21 mouse cellular contexts compared by ENCODE assay signal in the genomic region with DNA sequence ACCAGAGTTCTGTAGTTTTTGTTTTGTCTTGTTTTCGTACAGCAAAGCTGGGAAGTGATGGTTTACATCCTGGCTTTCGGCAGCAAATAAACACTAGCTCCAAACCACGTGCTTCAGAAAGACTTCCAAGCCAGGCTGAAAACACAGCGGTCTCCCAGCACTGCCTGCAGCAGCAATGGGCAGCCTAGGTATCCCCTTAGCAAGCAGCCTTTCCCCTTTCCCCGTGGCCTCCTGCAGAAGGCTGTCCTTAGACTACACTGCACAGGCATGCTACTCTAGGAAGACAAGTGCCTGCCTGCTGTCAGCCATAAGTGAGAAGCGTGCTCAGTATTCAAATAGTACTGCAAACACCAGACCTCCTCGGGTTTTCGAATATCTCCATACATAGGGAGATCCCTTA. TPM values are rescaled to one million over a fixed set of nuclear protein-coding genes. Genes with fewer than 3 reads are reported as not detected.
A peak's percentile ranks its signal among the peaks of the same experiment; 100 is the strongest.
DNase-seq lines count a peak whose midpoint lies in the region; ATAC-seq and TF ChIP-seq lines count a peak whose summit lies in the region.
"Had no signal": no experiment of that assay in that cellular context is flagged by ENCODE, and none has a peak within 500 bp of the region (broad histone marks: within the 10 kb centered on the region; RNA-seq: fewer than 3 reads in every experiment).

No protein-coding gene starts in this region.

- H3K9ac ChIP-seq in lung, embryonic 14.5 days, result no peak overlapping the region
- H3K9ac ChIP-seq in midbrain, embryonic 11.5 days (ENCODE audit: low read length), result no peak overlapping the region
- H3K9ac ChIP-seq in midbrain, embryonic 15.5 days, result no peak overlapping the region
- H3K9ac ChIP-seq: hindbrain, embryonic 12.5 days; neural tube, embryonic 15.5 days had no signal

- no peak overlapping the region for H3K4me2 ChIP-seq in lung, embryonic 14.5 days
- no peak overlapping the region for H3K4me2 ChIP-seq in midbrain, embryonic 11.5 days
- H3K4me2 ChIP-seq in midbrain, embryonic 15.5 days, result no peak overlapping the region
- H3K4me2 ChIP-seq: heart, embryonic 11.5 days; hindbrain, embryonic 12.5 days; neural tube, embryonic 15.5 days had no signal

- peak overlapping the region; percentile 46; the same call in 1 of the 2 replicates for H3K27ac ChIP-seq in lung, embryonic 14.5 days (ENCODE audit: low read depth)
- no peak overlapping the region for H3K27ac ChIP-seq in midbrain, embryonic 11.5 days (ENCODE audit: low read depth, low read length)
- no peak overlapping the region for H3K27ac ChIP-seq in midbrain, embryonic 15.5 days
- H3K27ac ChIP-seq: forebrain, embryonic 10.5 days; hindbrain, embryonic 12.5 days; layer of hippocampus, adult 2 months; neural tube, embryonic 15.5 days had no signal

- 0 out of 2 replicates have a peak, but pooled peaks cover 4% of the 10 kb centered on the region for H3K4me1 ChIP-seq in lung, embryonic 14.5 days (ENCODE audit: insufficient read depth)
- H3K4me1 ChIP-seq in lung, adult 2 months (ENCODE audit: control insufficient read depth, insufficient read depth, low read length), result no peaks in the 10 kb centered on the region
- H3K4me1 ChIP-seq in midbrain, embryonic 11.5 days (ENCODE audit: control insufficient read depth, insufficient read depth, low read length), result peaks cover 4% of the 10 kb centered on the region; the same call in 1 of the 2 replicates
- H3K4me1 ChIP-seq in midbrain, embryonic 15.5 days, result no peaks in the 10 kb centered on the region
- H3K4me1 ChIP-seq: hindbrain, embryonic 12.5 days; neural tube, embryonic 15.5 days had no signal

- WGBS in lung, embryonic 14.5 days, result 44% methylated on average over 8 of the region's 8 CpGs
- 46% methylated on average over 8 of the region's 8 CpGs for WGBS in lung, adult 2 months
- 75% methylated on average over 8 of the region's 8 CpGs for WGBS in midbrain, embryonic 11.5 days
- 66% methylated on average over 8 of the region's 8 CpGs for WGBS in midbrain, embryonic 15.5 days

- no peaks in the 10 kb centered on the region for H3K9me3 ChIP-seq in lung, embryonic 14.5 days (ENCODE audit: low read depth, low read length)
- H3K9me3 ChIP-seq in midbrain, embryonic 11.5 days (ENCODE audit: control insufficient read depth, low read length), result no peaks in the 10 kb centered on the region
- H3K9me3 ChIP-seq in midbrain, embryonic 15.5 days, result no peaks in the 10 kb centered on the region
- H3K9me3 ChIP-seq: forebrain, embryonic 10.5 days; hindbrain, embryonic 12.5 days; neural tube, embryonic 15.5 days had no signal

- no peak overlapping the region for H3K4me3 ChIP-seq in lung, embryonic 14.5 days (ENCODE audit: low read depth, low read length)
- H3K4me3 ChIP-seq in lung, adult 2 months (replicated peaks; ENCODE audit: extremely low read depth, low read depth, low read length), result no peak overlapping the region
- H3K4me3 ChIP-seq in midbrain, embryonic 11.5 days (ENCODE audit: low read depth, low read length), result no peak overlapping the region
- no peak overlapping the region for H3K4me3 ChIP-seq in midbrain, embryonic 15.5 days
- H3K4me3 ChIP-seq: forebrain, embryonic 10.5 days; hindbrain, embryonic 12.5 days; layer of hippocampus, adult 2 months; neural tube, embryonic 15.5 days had no signal

- peak; percentile 89 for DNase-seq in heart, adult 11 months
- no peak for DNase-seq in heart, postnatal 10 days
- peak; percentile 77 for DNase-seq in lung, embryonic 14.5 days
- no peak for DNase-seq in lung, adult 2 months
- no peak for DNase-seq in midbrain, embryonic 11.5 days (ENCODE audit: low spot score, missing footprints)
- DNase-seq: adrenal gland, adult 8-10 months; cerebellum, adult 11-12 months; cerebellum, postnatal 14 days; heart, postnatal 14 days; kidney, postnatal 25 days; right cerebral cortex, adult 18-20 months; right cerebral cortex, postnatal 4 days; thymus, postnatal 25 days had no signal

- peak; percentile 75; the same call in 1 of the 2 replicates for ATAC-seq in lung, embryonic 14.5 days (ENCODE audit: insufficient read depth)
- ATAC-seq in midbrain, embryonic 11.5 days (ENCODE audit: low FRiP score), result 0 out of 2 replicates have a peak, but pooled peaks have one; percentile 15
- no peak for ATAC-seq in midbrain, embryonic 15.5 days (replicated peaks)
- ATAC-seq: activated CD4-positive, CD25-positive, alpha-beta regulatory T cell, adult 4 months; inflammation-experienced regulatory T-cells, adult 6 months had no signal

- no peak for TF ChIP-seq POLR2A in lung, adult 2 months (IDR thresholded peaks at IDR 0.05; ENCODE audit: borderline replicate concordance, extremely low read depth, low read depth, low read length)

- no peak for TF ChIP-seq CTCF in lung, embryonic 14.5 days (IDR thresholded peaks at IDR 0.05; ENCODE audit: low read depth)
- TF ChIP-seq CTCF in lung, adult 2 months (IDR thresholded peaks at IDR 0.05; ENCODE audit: insufficient read depth, low read length), result no peak

- peaks cover 34% of the 10 kb centered on the region for H3K36me3 ChIP-seq in lung, embryonic 14.5 days (ENCODE audit: insufficient read depth)
- H3K36me3 ChIP-seq in midbrain, embryonic 11.5 days (ENCODE audit: control insufficient read depth, insufficient read depth, low read length), result no peaks in the 10 kb centered on the region
- H3K36me3 ChIP-seq in midbrain, embryonic 15.5 days (replicated peaks), result no peaks in the 10 kb centered on the region

- intact Hi-C loops in heart, postnatal 10 days (cut with DNase I), result no loop called here

- H3K27me3 ChIP-seq in lung, embryonic 14.5 days (ENCODE audit: insufficient read depth, low read length), result no peaks in the 10 kb centered on the region
- no peaks in the 10 kb centered on the region for H3K27me3 ChIP-seq in midbrain, embryonic 11.5 days (ENCODE audit: control insufficient read depth, insufficient read depth, low read length)
- no peaks in the 10 kb centered on the region for H3K27me3 ChIP-seq in midbrain, embryonic 15.5 days (replicated peaks)
- H3K27me3 ChIP-seq: hindbrain, embryonic 12.5 days; neural tube, embryonic 15.5 days had no signal

RNA-seq across cellular contexts. Expression of gene Fez2, which starts 41.4 kb away (rescaled TPM):
- total RNA-seq in heart, postnatal 10 days (2021), result 10 to 100 TPM; 80.8 to 85.0 TPM
- 43.5 and 45.0 TPM in 2 replicates for polyA plus RNA-seq in lung, embryonic 14.5 days (2014; fragmentation: Nextera tagmentation; extraction: Ambion mirVana)
- polyA plus RNA-seq in lung, adult 2 months (2012; rRNA removed), result 29.5 and 40.0 TPM in 2 replicates
- 57.5 and 60.4 TPM in 2 replicates for polyA plus RNA-seq in midbrain, embryonic 11.5 days (2014; fragmentation: Nextera tagmentation; extraction: Ambion mirVana)
- 47.6 and 47.8 TPM in 2 replicates for polyA plus RNA-seq in midbrain, embryonic 15.5 days (2015; fragmentation: Nextera tagmentation; extraction: Ambion mirVana)

Comparison
In these comparisons a context has a peak if more than half of its experiments do, and no peak if none do; other contexts are left out.
1. DNase-seq: peak in heart, adult 11 months (single experiment) and lung, embryonic 14.5 days (single experiment); none in heart, postnatal 10 days (0 of 2), lung, adult 2 months (single experiment) and midbrain, embryonic 11.5 days (single experiment).